Mouse (Mus musculus): ENCODE measurements around the gene Rela. TPM values are rescaled to one million over a fixed set of nuclear protein-coding genes. Genes with fewer than 3 reads are reported as not detected.

Gene Rela
- total and polyA plus RNA-seq, 3 experiments, result 12.1 to 51.9 (median 21.0) TPM

Other genes starting within 250 kb of the Rela start
Only the 20 nearest of the 27 such genes appear.
- 4.2 and 4.8 TPM in 2 replicates for gene Ccdc85b, start 179.6 kb upstream of the Rela start, total RNA-seq (2012; rRNA removed)
- 2.0 and 2.1 TPM in 2 replicates for gene Ccdc85b, start 179.6 kb upstream of the Rela start, total RNA-seq (2014; rRNA removed)
- 4.1 and 5.0 TPM in 2 replicates for gene Ccdc85b, start 179.6 kb upstream of the Rela start, polyA plus RNA-seq (2012; ENCODE audit: insufficient read length, low read depth)
- 37.5 and 43.0 TPM in 2 replicates for gene Fibp, start 176.9 kb upstream of the Rela start, total RNA-seq (2012; rRNA removed)
- 23.9 and 29.1 TPM in 2 replicates for gene Fibp, start 176.9 kb upstream of the Rela start, total RNA-seq (2014; rRNA removed)
- 52.4 and 74.9 TPM in 2 replicates for gene Fibp, start 176.9 kb upstream of the Rela start, polyA plus RNA-seq (2012; ENCODE audit: insufficient read length, low read depth)
- 0.38 TPM in 2 replicates for gene Ctsw, start 169.0 kb upstream of the Rela start, total RNA-seq (2012; rRNA removed)
- gene Ctsw, start 169.0 kb upstream of the Rela start, total RNA-seq (2014; rRNA removed), result 0.23 TPM in 1 of 2 replicates, not detected in the other
- 0.60 and 1.1 TPM in 2 replicates for gene Ctsw, start 169.0 kb upstream of the Rela start, polyA plus RNA-seq (2012; ENCODE audit: insufficient read length, low read depth)
- gene Efemp2, start 163.5 kb upstream of the Rela start, total RNA-seq (2012; rRNA removed), result 0.51 and 0.59 TPM in 2 replicates
- gene Efemp2, start 163.5 kb upstream of the Rela start, total RNA-seq (2014; rRNA removed), result not detected in 2 replicates
- gene Efemp2, start 163.5 kb upstream of the Rela start, polyA plus RNA-seq (2012; ENCODE audit: insufficient read length, low read depth), result 0.50 and 1.5 TPM in 2 replicates
- 28.8 and 31.1 TPM in 2 replicates for gene Mus81, start 149.1 kb upstream of the Rela start, total RNA-seq (2012; rRNA removed)
- 18.0 and 20.4 TPM in 2 replicates for gene Mus81, start 149.1 kb upstream of the Rela start, total RNA-seq (2014; rRNA removed)
- 29.3 and 30.2 TPM in 2 replicates for gene Mus81, start 149.1 kb upstream of the Rela start, polyA plus RNA-seq (2012; ENCODE audit: insufficient read length, low read depth)
- gene Cfl1, start 147.0 kb upstream of the Rela start, total RNA-seq (2012; rRNA removed), result 818 and 982 TPM in 2 replicates
- gene Cfl1, start 147.0 kb upstream of the Rela start, total RNA-seq (2014; rRNA removed), result 932 and 999 TPM in 2 replicates
- gene Cfl1, start 147.0 kb upstream of the Rela start, polyA plus RNA-seq (2012; ENCODE audit: insufficient read length, low read depth), result 1,768 and 1,993 TPM in 2 replicates
- 0.25 and 0.34 TPM in 2 replicates for gene 1700020D05Rik, start 133.7 kb upstream of the Rela start, total RNA-seq (2012; rRNA removed)
- gene 1700020D05Rik, start 133.7 kb upstream of the Rela start, total RNA-seq (2014; rRNA removed), result 0.23 TPM in 1 of 2 replicates, not detected in the other
- gene 1700020D05Rik, start 133.7 kb upstream of the Rela start, polyA plus RNA-seq (2012; ENCODE audit: insufficient read length, low read depth), result 0.33 TPM in 1 of 2 replicates, not detected in the other
- gene Snx32, start 126.9 kb upstream of the Rela start, total RNA-seq (2012; rRNA removed), result 2.7 and 2.8 TPM in 2 replicates
- gene Snx32, start 126.9 kb upstream of the Rela start, total RNA-seq (2014; rRNA removed), result 0.75 and 0.96 TPM in 2 replicates
- 1.2 and 2.4 TPM in 2 replicates for gene Snx32, start 126.9 kb upstream of the Rela start, polyA plus RNA-seq (2012; ENCODE audit: insufficient read length, low read depth)
- not detected in 2 replicates for gene Ovol1, start 76.8 kb upstream of the Rela start, total RNA-seq (2012; rRNA removed)
- not detected in 2 replicates for gene Ovol1, start 76.8 kb upstream of the Rela start, total RNA-seq (2014; rRNA removed)
- not detected in 2 replicates for gene Ovol1, start 76.8 kb upstream of the Rela start, polyA plus RNA-seq (2012; ENCODE audit: insufficient read length, low read depth)
- 9.6 and 10.6 TPM in 2 replicates for gene Ap5b1, start 69.5 kb upstream of the Rela start, total RNA-seq (2012; rRNA removed)
- gene Ap5b1, start 69.5 kb upstream of the Rela start, total RNA-seq (2014; rRNA removed), result 3.2 and 3.6 TPM in 2 replicates
- 6.5 and 8.5 TPM in 2 replicates for gene Ap5b1, start 69.5 kb upstream of the Rela start, polyA plus RNA-seq (2012; ENCODE audit: insufficient read length, low read depth)
- gene Rnaseh2c, start 35.6 kb upstream of the Rela start, total RNA-seq (2012; rRNA removed), result 124 and 164 TPM in 2 replicates
- 51.3 and 54.2 TPM in 2 replicates for gene Rnaseh2c, start 35.6 kb upstream of the Rela start, total RNA-seq (2014; rRNA removed)
- gene Rnaseh2c, start 35.6 kb upstream of the Rela start, polyA plus RNA-seq (2012; ENCODE audit: insufficient read length, low read depth), result 75.4 and 79.0 TPM in 2 replicates
- 44.9 and 46.5 TPM in 2 replicates for gene Kat5, start 27.2 kb upstream of the Rela start, total RNA-seq (2012; rRNA removed)
- 75.4 and 106 TPM in 2 replicates for gene Kat5, start 27.2 kb upstream of the Rela start, total RNA-seq (2014; rRNA removed)
- 50.1 and 62.8 TPM in 2 replicates for gene Kat5, start 27.2 kb upstream of the Rela start, polyA plus RNA-seq (2012; ENCODE audit: insufficient read length, low read depth)
- gene Sipa1, start 26.2 kb downstream of the Rela start, total RNA-seq (2012; rRNA removed), result 48.9 and 51.1 TPM in 2 replicates
- gene Sipa1, start 26.2 kb downstream of the Rela start, total RNA-seq (2014; rRNA removed), result 17.6 and 18.8 TPM in 2 replicates
- gene Sipa1, start 26.2 kb downstream of the Rela start, polyA plus RNA-seq (2012; ENCODE audit: insufficient read length, low read depth), result 47.6 and 54.6 TPM in 2 replicates
- 16.0 and 17.6 TPM in 2 replicates for gene Map3k11, start 51.3 kb downstream of the Rela start, total RNA-seq (2012; rRNA removed)
- 4.8 and 6.0 TPM in 2 replicates for gene Map3k11, start 51.3 kb downstream of the Rela start, total RNA-seq (2014; rRNA removed)
- 13.5 and 14.2 TPM in 2 replicates for gene Map3k11, start 51.3 kb downstream of the Rela start, polyA plus RNA-seq (2012; ENCODE audit: insufficient read length, low read depth)
- gene Pcnx3, start 51.4 kb downstream of the Rela start, total RNA-seq (2012; rRNA removed), result 27.2 and 28.6 TPM in 2 replicates
- 5.1 and 7.1 TPM in 2 replicates for gene Pcnx3, start 51.4 kb downstream of the Rela start, total RNA-seq (2014; rRNA removed)
- gene Pcnx3, start 51.4 kb downstream of the Rela start, polyA plus RNA-seq (2012; ENCODE audit: insufficient read length, low read depth), result 28.3 and 34.5 TPM in 2 replicates
- not detected in 2 replicates for gene Kcnk7, start 66.9 kb downstream of the Rela start, total RNA-seq (2012; rRNA removed)
- gene Kcnk7, start 66.9 kb downstream of the Rela start, total RNA-seq (2014; rRNA removed), result not detected in 2 replicates
- 0.26 and 0.30 TPM in 2 replicates for gene Kcnk7, start 66.9 kb downstream of the Rela start, polyA plus RNA-seq (2012; ENCODE audit: insufficient read length, low read depth)
- gene Ehbp1l1, start 88.8 kb downstream of the Rela start, total RNA-seq (2012; rRNA removed), result 52.1 and 57.0 TPM in 2 replicates
- gene Ehbp1l1, start 88.8 kb downstream of the Rela start, total RNA-seq (2014; rRNA removed), result 26.9 and 30.4 TPM in 2 replicates
- 62.6 and 71.9 TPM in 2 replicates for gene Ehbp1l1, start 88.8 kb downstream of the Rela start, polyA plus RNA-seq (2012; ENCODE audit: insufficient read length, low read depth)
- gene Fam89b, start 92.2 kb downstream of the Rela start, total RNA-seq (2012; rRNA removed), result 13.4 and 14.5 TPM in 2 replicates
- 7.5 and 9.2 TPM in 2 replicates for gene Fam89b, start 92.2 kb downstream of the Rela start, total RNA-seq (2014; rRNA removed)
- 4.7 and 7.5 TPM in 2 replicates for gene Fam89b, start 92.2 kb downstream of the Rela start, polyA plus RNA-seq (2012; ENCODE audit: insufficient read length, low read depth)
- gene Ltbp3, start 103.4 kb downstream of the Rela start, total RNA-seq (2012; rRNA removed), result 0.17 and 0.51 TPM in 2 replicates
- not detected in 2 replicates for gene Ltbp3, start 103.4 kb downstream of the Rela start, total RNA-seq (2014; rRNA removed)
- gene Ltbp3, start 103.4 kb downstream of the Rela start, polyA plus RNA-seq (2012; ENCODE audit: insufficient read length, low read depth), result not detected in 2 replicates
- gene Scyl1, start 133.9 kb downstream of the Rela start, total RNA-seq (2012; rRNA removed), result 49.8 and 55.0 TPM in 2 replicates
- 35.1 and 37.6 TPM in 2 replicates for gene Scyl1, start 133.9 kb downstream of the Rela start, total RNA-seq (2014; rRNA removed)
- 49.1 and 56.1 TPM in 2 replicates for gene Scyl1, start 133.9 kb downstream of the Rela start, polyA plus RNA-seq (2012; ENCODE audit: insufficient read length, low read depth)

All from CH12.LX (cell line).